Mouse (Mus musculus): ENCODE results near the gene Prl8a2.

Prl8a2 gene

GRCm38 (mm10) chr13:27345373-27345772 is at the start of gene Prl8a2:
Prl8a2 (plus strand) TSS chr13:27345673.
- DNase-seq = no peak

DNA sequence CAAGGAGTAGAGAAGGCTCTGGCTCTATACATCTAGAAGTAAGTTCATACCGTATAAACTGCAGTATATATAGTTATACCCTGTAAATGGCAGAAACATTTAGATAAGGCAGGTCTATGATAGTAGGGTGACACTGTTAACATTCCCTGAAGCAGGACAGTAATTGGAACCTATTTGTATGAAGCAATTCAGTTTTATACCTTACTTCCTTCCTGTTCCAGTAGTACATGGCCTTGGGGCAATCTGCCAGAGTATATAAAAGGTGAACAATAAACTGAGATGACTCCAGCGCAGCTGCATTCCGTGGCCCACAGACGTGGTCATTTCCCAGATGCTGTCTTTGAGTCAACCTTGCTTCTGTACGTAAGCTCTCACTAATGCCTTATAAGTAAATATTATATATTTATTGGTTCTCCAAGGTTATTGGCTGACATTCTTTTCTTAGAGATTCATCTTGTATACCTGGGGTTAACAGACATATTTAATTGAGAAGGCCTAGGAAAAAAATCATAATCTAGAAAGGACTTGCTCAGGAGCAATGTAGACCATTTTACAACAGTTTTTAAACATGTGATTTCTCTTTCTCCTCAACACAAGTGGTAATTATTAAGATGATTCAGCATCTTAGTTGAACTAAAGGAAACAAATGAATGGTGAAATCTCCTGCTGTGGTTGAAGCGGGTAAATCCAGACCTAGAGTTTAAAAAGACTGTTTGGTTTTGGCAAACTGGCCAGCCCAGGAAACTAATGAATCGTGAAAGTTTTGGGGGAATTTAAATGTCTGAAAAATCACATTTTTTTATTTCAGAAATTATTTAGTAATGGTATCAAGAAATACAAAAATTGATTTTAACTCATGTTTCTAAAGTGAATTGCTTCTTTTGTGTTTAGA is 32.9 kb upstream of the Prl8a2 start, which contains the start of gene Prl6a1:
TSS of gene Prl6a1 (plus strand) at position 294 of the 892 bp plus-strand sequence.
- no peak for DNase-seq

- DNase-seq = no peak
Observed at GRCm38 (mm10) chr13:27334989-27335388, 10.5 kb upstream of the Prl8a2 start.

GRCm38 (mm10) chr13:27342733-27343275 is 2.7 kb upstream of the Prl8a2 start:
- DNase-seq = no peak

- DNase-seq = no peak
Observed at GRCm38 (mm10) chr13:27390746-27391145, 45.3 kb downstream of the Prl8a2 start, which contains the start of gene Prl2b1. Prl2b1 (minus strand) TSS chr13:27390846.

GRCm38 (mm10) chr13:27399061-27399724 is 53.7 kb downstream of the Prl8a2 start:
- DNase-seq = no peak

Measured in thymus, postnatal 4 days (tissue).